8 mouse cellular contexts compared by ENCODE assay signal in the genomic region with DNA sequence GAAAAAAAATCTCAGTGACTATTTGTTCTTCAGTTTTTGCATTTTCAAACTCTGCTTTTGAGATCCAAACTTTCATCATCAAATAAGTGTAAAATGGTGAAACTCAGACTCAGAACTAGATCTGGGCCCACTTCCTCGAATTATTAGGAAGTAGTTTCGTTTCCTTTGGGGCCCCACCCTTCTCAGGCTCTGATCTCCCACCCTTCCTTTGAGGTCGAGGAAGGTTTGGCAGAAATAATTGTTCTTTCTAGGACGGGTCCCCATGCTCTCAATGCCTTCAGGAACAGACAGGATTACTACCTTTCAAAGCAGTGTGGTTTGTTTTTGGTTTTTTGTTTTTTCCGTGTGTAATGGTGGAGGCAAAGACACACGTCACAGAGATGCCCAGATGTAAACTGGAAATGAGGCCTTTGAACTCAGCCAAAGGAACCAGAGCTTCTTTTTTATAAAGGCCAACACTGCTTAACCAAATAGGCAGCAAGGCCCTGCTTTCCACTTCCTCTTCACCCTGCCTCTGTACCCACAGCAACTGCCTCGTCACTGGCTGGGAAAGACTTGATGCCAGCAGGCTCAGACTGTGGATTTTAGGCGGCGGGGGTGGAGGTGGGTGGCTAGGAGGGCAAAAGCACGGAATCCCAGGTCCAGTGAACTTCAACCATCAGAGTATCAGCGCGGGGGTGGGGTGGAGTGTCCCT. TPM values are rescaled to one million over a fixed set of nuclear protein-coding genes. Genes with fewer than 3 reads are reported as not detected.
DNase-seq lines count a peak whose midpoint lies in the region; ATAC-seq lines count a peak whose summit lies in the region.
"Had no signal": no experiment of that assay in that cellular context is flagged by ENCODE, and none has a peak within 500 bp of the region (broad histone marks: within the 10 kb centered on the region; RNA-seq: fewer than 3 reads in every experiment).

No protein-coding gene starts in this region.

- 31% methylated on average over 12 of the region's 12 CpGs for WGBS in liver, embryonic 11.5 days

- H3K27me3 ChIP-seq in liver, embryonic 11.5 days (replicated peaks; ENCODE audit: control insufficient read depth, insufficient read depth, low read length) = peaks cover 12% of the 10 kb centered on the region; the same call in 1 of the 2 replicates

- peaks cover 10% of the 10 kb centered on the region; the same call in 1 of the 2 replicates for H3K4me1 ChIP-seq in liver, embryonic 11.5 days (replicated peaks; ENCODE audit: control insufficient read depth, insufficient read depth, low read length)

- DNase-seq in CD8-positive naive resting alpha-beta T cell, adult 2 months (ENCODE audit: low read depth in 2 of 2, low spot score in 2 of 2) = peak; percentile 63 to 66
- peak; percentile 47 to 50 for DNase-seq in adrenal gland, postnatal 36 days
- DNase-seq in liver, embryonic 11.5 days (ENCODE audit: low spot score) = no peak
- DNase-seq in natural killer cell, adult 2 months (ENCODE audit: low spot score in 2 of 2) = peak; percentile 23 to 60
- DNase-seq in right cerebral cortex, adult 2 months (ENCODE audit: low spot score in 2 of 2) = no peak
- DNase-seq in embryo, embryonic 10.5 days (ENCODE audit: low spot score) = no peak

- no peaks in the 10 kb centered on the region for H3K9me3 ChIP-seq in liver, embryonic 11.5 days (ENCODE audit: control insufficient read depth, low read length)
- H3K9me3 ChIP-seq: embryonic facial prominence, embryonic 12.5 days had no signal

- no peak overlapping the region for H3K9ac ChIP-seq in liver, embryonic 11.5 days (ENCODE audit: low read depth, low read length)

- peak; percentile 76 to 77 for ATAC-seq in hematopoietic stem cell, adult 5-6 weeks (replicated peaks in 1 of 2; ENCODE audit: insufficient read depth in 1 of 2, low FRiP score in 2 of 2, low TSS enrichment in 1 of 2, low read depth in 1 of 2, poor library complexity in 2 of 2, severe bottlenecking in 2 of 2)
- no peak for ATAC-seq in liver, embryonic 11.5 days (replicated peaks; ENCODE audit: low FRiP score)

- H3K27ac ChIP-seq in liver, embryonic 11.5 days (ENCODE audit: low read depth, low read length) = no peak overlapping the region
- H3K27ac ChIP-seq: embryonic facial prominence, embryonic 12.5 days had no signal

- peak overlapping the region; percentile 58 for H3K4me3 ChIP-seq in liver, embryonic 11.5 days (ENCODE audit: low read depth, low read length)

- H3K4me2 ChIP-seq in liver, embryonic 11.5 days = peak overlapping the region; percentile 100

- no peaks in the 10 kb centered on the region for H3K36me3 ChIP-seq in liver, embryonic 11.5 days (ENCODE audit: control insufficient read depth, insufficient read depth, low read length)
- H3K36me3 ChIP-seq: embryonic facial prominence, embryonic 12.5 days had no signal

RNA-seq across cellular contexts. Expression of a gene that starts 1.4 kb away (rescaled TPM):
- 10 to 100 TPM; 75.6 to 78.0 TPM for total RNA-seq in adrenal gland, postnatal 36 days (2021)
- total RNA-seq in hematopoietic stem cell, adult 5-6 weeks (2017) = 6.6 and 9.4 TPM in 2 replicates
- polyA plus RNA-seq in liver, embryonic 11.5 days (2014; fragmentation: Nextera tagmentation; extraction: Ambion mirVana) = 3.4 TPM in 2 replicates

Comparison
In these comparisons a context has a peak if more than half of its experiments do, and no peak if none do; other contexts are left out.
1. DNase-seq: peak in CD8-positive naive resting alpha-beta T cell, adult 2 months (2 of 2), adrenal gland, postnatal 36 days (2 of 2) and natural killer cell, adult 2 months (2 of 2); none in liver, embryonic 11.5 days (single experiment), right cerebral cortex, adult 2 months (0 of 2) and embryo, embryonic 10.5 days (single experiment).